Mouse (Mus musculus) thymus, postnatal 36 days (tissue): ENCODE results near the gene Lrmp.

Experiments used
- DNase-seq, 2 experiments: peaks; one replicate each; pipeline ENCODE4 v3.0.0; 2022; ENCODE audit warnings: mixed read lengths in 2 of 2

The Lrmp gene

GRCm38 (mm10) chr6:145139776-145140475 is 24.5 kb downstream of the Lrmp start:
- peak in 1 of 2 experiments; percentile 2 for DNase-seq

DNA sequence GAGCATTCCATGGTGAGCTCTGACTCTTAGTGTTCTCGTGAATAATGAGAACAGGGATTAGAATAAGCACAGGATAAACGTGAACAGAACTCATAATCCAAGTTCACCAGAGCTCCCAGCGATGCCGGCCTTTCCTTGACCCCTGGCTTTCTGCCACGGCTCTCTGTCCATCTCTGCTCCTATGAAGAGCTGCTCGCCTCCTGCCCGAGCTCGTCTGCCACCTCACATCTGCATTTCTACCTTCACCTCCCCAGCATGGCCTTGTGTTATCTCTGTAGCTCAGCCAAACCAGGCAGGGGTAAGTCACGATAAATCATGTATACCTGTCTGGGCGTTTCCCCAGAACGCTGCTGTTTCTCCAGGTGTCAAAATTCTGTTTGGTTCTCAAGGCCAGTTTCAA is 25.3 kb downstream of the Lrmp start:
- peak in 1 of 2 experiments; percentile 1 for DNase-seq

DNA sequence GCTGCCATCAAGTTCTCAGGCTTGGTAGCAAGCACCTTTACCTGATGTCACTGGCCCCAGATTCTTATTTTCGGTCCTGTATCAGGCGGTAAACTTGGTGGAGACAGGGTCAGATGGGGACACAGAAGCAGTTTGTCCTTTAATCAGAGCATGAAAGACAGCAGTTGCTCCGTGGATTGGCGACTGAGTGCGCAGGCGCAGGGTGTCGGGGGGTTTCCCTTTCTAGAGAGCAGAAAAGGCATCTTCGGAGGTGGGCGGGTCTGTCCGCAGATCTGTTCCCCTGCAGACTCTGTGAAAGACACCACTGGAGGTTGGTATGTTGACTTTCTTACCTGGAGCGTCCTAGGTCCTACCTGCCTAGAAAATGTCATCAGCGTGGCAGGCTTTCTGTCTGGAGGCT is 26.4 kb downstream of the Lrmp start:
- peak in 1 of 2 experiments; percentile 3 for DNase-seq

GRCm38 (mm10) chr6:145145173-145145572 is 29.7 kb downstream of the Lrmp start:
- no peak for DNase-seq

DNA sequence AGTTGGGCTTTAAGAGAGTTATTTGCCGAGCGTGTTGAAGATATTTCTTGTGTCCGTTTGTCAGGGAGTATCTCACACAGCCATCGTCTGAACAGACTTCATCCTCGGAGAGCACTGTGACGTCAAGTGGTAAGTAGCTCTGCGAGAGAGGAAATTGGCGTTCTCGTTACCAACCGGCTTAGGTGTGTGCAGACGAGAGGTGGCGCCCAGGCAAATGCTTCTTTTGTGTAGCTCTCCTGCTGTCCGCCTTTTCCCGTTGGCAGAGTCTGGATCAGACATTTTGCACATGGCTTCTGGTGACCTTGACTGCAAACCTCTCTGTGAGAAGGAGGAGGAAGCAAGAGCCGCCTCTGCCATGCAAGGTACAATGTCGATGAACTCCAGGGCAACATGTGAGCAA is 32.3 kb downstream of the Lrmp start:
- no peak for DNase-seq

GRCm38 (mm10) chr6:145149054-145149453 is 33.6 kb downstream of the Lrmp start:
- DNase-seq = no peak

DNA sequence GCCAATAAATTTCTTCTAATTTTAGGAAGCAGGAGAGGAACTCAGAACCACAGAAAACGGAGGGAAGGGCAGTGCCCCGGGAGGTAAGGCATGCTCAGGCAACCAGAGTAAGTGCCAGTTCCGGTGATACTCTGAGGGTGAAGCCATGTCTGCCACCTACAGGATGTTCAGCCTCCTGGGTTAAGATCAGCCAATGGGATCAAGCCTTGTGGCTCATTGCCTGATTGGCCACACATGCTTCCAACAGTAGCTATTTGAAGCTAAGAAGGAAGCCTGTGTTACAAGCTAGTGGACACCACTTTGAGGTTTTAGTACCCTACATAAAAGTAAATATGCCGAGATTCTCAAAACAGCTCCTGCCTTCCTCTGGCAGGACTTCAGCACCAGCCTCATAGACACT is 43.2 kb downstream of the Lrmp start:
- DNase-seq = peak; percentile 36

DNA sequence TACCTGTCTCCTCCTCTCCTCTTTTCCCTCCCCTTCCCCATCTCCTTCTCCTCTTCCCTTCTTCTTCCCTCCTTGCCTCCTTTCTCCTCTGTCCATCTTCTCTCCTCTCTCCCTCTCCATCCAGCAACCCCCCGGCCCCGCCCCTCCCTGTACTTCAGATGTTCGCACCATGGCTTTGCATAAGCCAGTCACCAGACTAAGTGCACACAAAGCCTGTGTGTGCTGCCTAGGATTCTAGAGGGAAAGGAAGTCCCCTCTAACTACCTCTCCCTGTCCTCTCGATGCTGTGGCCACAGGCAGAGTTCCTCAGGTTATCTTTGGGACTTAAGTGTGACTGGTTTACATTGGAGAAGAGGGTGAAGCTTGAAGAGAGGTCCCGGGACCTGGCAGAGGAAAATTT is 45.1 kb downstream of the Lrmp start:
- no peak for DNase-seq

- DNase-seq = no peak
These were observed 56.6 kb downstream of the Lrmp start for GRCm38 (mm10) chr6:145171892-145172606.

GRCm38 (mm10) chr6:145173781-145174191 is 58.3 kb downstream of the Lrmp start:
- DNase-seq = peak in 1 of 2 experiments; percentile 6

- peak in 1 of 2 experiments; percentile 22 for DNase-seq
These were observed 60.1 kb downstream of the Lrmp start for GRCm38 (mm10) chr6:145175571-145175981.

GRCm38 (mm10) chr6:145176474-145176873 is 61.0 kb downstream of the Lrmp start:
- DNase-seq = no peak

GRCm38 (mm10) chr6:145179665-145180064 is 64.2 kb downstream of the Lrmp start:
- DNase-seq = peak; percentile 78 to 82

- DNase-seq = no peak
These were observed 66.6 kb downstream of the Lrmp start for GRCm38 (mm10) chr6:145182044-145182443.

DNA sequence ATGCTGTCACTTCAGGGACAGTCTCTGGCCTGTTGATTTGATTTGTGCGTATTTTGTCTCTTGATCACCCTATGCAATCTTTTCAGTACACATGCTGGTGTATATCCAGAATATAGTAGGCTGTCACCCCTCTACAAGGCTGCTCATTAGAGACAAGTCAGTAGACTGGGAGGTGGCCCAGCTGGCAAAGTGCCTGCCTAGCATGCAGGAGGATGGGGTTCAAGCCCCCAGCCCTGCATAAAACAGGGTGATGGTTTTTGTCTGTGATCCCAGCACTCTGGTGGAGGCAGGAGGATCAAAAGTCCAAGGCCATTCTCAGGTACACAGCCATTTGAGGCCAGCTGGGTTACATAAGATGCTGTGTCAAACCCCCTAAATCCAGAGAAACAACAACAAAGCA is 70.6 kb downstream of the Lrmp start:
- no peak for DNase-seq

GRCm38 (mm10) chr6:145187093-145188088 is 71.9 kb downstream of the Lrmp start:
- peak; percentile 49 to 57 for DNase-seq

GRCm38 (mm10) chr6:145193038-145193437 is 77.6 kb downstream of the Lrmp start:
- no peak for DNase-seq

DNA sequence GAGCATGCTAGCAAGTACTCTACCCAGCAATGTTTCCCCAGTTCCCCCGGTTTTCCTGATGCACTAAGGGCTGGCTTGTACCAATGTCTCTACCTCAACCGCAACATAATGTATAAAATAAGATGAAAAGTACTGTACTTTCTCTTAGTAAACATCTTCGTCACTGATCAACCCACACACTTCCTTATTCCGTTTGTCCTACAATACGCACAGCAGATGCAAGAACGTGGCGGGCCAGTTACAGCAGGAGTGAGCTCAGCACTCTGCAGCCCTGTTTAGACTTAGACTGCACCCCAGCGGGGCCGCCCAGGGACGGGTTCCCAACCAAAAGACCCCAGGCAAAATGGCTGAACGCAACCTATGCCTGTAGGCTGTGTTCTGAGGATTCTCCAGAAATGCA is 78.0 kb downstream of the Lrmp start:
- peak; percentile 55 to 67 for DNase-seq

DNA sequence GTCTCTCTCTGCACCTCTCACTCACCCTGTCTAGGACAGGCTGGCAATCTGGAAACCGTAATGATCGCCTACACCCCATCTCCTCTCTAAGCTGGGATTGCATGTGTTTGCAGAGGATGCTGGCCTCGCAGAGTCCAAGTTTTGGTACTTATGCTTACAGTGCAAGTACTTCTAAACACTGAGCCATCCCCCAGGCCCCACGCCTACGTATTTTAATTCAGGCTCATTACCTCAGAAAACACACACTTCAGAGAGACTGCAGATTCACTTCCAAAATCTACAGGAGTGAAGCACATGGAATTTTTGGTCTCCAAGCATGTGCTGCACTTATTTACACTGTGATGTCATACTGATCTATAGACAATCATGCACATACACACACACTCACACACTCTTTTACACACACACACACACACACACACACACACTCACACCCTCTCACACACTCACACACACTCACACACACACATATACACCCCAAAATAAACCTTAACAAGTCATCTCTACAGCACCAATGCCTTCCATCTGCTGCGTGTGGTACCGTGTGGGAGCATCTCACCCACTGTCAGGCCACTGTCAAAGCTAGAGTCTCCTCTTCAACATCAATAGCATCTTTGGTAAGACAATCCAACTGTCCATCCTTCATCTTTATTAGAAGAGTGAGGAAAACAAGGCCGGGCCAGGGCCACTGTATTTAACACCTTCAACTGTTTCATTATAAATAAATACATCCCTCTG is 82.7 kb downstream of the Lrmp start:
- no peak for DNase-seq

GRCm38 (mm10) chr6:145202432-145203125 is 87.1 kb downstream of the Lrmp start:
- no peak for DNase-seq

DNA sequence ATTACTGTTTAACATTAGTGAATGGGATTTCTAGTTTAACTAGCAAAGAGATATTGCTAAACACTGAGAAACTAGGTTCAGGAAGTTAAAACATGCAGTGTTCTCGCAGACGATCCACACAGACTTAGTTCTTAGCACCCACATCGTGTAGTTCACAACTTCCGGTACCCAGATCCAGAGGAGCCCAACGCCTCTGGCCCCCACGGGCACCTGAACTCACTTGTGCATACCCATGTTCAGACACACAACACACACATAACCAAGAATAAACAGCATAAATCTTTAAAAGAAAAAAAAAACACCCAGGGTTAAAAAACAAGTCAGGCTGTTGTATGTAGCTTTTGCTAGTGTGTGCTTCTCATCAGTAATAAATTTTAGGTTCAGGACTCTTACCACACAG is 89.0 kb downstream of the Lrmp start:
- no peak for DNase-seq

DNA sequence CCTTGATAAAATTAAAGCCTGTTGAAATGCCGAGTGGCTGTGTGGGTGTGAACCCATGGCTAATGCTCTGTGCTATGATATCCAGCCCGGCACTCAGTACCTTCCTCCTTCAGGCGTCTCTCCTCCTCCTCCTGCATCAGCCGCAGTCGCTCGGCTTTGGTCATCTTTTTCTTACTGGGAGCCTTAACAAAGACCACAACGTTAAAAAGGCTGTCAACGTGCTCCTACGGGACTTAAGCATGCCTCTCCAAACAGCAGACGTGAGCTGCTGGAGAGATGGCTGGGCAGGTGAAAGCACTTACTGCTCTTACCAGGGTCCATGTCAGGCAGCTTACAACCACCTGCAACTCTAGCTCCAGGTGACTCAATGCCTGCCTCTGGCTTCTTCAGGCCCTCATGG is 89.7 kb downstream of the Lrmp start:
- DNase-seq = no peak
